Mouse (Mus musculus) layer of hippocampus, postnatal 14 days (tissue): ENCODE data around the gene Creb5. TPM values are rescaled to one million over a fixed set of nuclear protein-coding genes. Genes with fewer than 3 reads are reported as not detected.

Experiments used
- DNase-seq, 2 experiments: peaks; one replicate each; pipeline ENCODE4 v3.0.0; 2021 to 2022; ENCODE audit warnings: low spot score in 2 of 2, mixed read lengths in 1 of 2
- total RNA-seq, 2 experiments: library from RNA; stranded (reverse); gene quantifications; 2 replicates each; pipeline ENCODE4 v1.2.3; 2021

Creb5 gene
- total RNA-seq, 2 experiments from 2014 or later = 4.7 TPM

DNA sequence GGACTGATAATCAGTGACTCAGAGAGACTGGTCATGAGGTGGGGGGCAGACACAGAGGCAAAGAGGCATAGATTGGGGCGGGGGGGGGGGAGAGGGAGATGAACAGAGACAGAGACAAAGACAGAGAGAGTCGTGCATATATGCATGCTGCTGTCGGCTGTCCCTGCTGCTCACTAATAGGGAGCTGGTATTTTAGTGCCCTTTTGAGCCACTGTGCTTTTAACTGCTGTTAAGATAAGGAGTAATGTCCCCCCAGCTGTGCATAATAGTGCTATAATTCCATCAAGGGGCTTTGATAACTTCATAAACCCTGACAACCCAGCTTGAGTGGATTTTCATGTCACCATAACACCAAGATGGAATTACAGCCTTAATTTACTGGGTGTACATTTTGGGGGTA, 134.3 kb downstream of the Creb5 start:
- DNase-seq = no peak

- DNase-seq = no peak
Measured at GRCm38 (mm10) chr6:53429368-53429767, 142.3 kb downstream of the Creb5 start.

- DNase-seq = no peak
Measured at GRCm38 (mm10) chr6:53429891-53430290, 142.8 kb downstream of the Creb5 start.

GRCm38 (mm10) chr6:53445862-53446460, 158.9 kb downstream of the Creb5 start:
- no peak for DNase-seq

DNA sequence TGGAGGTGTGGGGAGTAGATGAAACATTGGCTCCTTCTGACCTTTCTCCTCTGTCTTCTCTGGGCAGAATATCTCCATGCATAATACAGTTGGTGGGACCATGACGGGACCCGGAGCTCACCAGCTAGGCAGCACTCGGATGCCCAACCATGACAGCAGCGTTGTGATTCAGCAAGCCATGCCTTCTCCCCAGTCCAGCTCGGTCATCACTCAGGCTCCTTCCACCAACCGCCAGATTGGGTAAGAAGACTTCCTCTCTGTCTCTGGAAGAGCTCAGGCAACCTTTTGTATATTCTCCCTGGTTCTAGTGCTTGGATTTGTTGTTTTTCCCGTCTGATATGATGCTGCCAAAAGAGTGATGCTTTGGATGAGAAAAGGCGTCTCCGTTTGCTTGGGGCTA, 160.4 kb downstream of the Creb5 start:
- no peak for DNase-seq

- DNase-seq = no peak
Measured at GRCm38 (mm10) chr6:53448317-53448870, 161.3 kb downstream of the Creb5 start.

DNA sequence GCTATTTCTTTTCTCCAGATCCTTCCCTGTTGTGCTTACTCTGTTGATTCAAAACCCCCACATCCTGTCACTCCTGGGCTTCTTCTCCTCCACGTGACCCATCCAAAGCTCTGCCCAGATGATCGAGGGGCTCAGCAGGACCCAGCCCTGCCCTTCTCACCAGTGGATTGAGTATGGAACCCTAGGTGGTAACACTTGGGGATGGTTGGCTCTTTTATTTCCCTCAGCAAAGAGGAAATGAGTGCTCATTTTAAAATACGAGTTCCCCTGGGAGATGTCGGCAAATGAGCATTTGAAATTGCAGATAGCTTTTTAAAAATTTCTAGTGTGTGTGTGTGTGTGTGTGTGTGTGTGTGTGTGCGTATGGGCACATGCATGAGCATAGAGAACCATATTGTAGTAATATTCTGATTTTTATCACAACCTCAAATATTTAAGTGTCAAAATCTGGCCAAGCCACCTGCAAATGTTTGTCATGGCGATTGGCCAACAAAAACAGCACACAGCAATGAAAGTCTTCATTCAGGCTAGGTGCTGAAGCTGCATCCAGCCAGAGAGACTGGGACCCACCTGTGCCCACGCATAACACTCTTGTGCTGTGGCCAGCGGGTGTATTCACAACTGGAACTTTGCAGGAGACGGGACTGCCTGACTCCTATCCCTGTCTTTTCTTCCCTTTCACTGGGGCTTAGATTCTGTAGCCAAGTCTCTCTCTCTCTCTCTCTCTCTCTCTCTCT, 162.5 kb downstream of the Creb5 start:
- no peak for DNase-seq

- peak in 1 of 2 experiments; percentile 32 for DNase-seq
Measured at GRCm38 (mm10) chr6:53450494-53450893, 163.4 kb downstream of the Creb5 start.

DNA sequence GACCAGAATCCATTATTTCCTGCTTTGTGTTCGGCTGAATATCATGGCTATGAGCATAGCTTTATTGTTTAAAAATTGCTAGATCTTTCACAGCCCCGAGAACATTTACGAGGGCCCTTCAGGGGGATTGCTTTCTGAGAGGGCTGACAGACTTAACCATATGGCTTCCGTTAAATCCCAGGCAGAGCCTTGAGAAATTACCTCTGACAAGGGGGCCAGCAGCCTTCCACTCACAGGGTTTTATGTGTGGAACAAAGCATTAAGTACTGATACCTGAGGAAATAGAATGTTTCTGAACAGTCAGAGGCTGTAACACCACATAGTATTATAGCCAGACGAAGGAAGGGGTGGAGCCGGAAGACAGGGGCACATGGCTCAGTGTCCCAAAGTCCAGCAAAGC, 165.2 kb downstream of the Creb5 start:
- no peak for DNase-seq

DNA sequence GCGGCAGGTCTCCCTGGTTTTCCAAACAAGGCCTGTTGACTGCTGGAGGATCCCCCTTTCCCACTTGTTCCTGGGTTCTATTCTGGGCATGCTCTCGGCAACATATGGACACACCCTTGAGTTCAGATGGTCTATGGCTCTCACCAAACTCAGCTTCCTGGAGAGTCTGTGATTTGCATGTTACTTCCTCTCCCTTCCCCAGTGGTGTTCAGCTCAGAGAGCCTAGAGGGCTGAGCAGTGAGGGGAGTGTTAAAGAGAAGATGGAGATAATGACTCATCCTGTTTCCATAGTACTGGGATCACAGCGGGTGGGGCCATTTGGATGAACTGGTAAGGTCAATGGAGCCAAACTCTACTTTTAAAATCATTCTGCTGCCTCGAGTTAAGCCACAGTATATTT, 168.4 kb downstream of the Creb5 start:
- DNase-seq = no peak

GRCm38 (mm10) chr6:53456111-53456510, 169.0 kb downstream of the Creb5 start:
- DNase-seq = no peak

DNA sequence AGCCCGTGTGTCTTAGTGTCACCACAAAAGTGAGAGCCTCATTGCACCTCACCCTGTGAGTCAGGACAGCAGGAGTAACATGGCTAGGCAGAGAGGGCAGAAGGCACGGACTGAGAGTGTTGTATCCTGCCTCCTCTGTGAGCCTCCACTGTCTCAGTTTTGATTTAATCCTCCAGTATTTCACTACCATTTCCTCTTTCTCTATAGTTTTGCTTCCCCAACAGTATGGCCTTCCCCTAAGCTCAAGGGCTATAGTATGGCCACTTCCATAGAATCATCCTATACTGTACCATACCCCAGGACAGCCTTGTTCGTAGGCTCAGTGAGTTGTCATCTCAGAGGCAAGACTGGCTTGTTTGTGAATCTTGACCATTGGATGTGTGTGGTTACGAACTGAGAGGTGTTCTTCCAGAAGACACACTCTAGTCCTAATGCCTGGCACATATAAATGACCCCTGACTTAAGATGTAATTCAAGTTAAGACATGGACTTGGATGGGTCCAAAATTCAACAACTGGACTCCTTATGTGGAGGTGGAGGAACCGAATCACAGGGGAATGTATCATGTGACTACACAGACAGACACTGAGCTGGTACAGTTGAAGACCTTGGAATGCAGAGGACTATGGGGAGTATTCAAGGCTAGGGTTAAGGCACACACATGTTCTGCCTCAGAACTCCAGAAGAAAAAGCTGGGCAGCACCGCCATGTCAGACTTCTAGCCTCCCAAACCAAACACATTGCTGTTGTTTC, 173.1 kb downstream of the Creb5 start:
- no peak for DNase-seq

- DNase-seq = no peak
Measured at GRCm38 (mm10) chr6:53461056-53461455, 174.0 kb downstream of the Creb5 start.

GRCm38 (mm10) chr6:53461775-53462770, 175.0 kb downstream of the Creb5 start:
- no peak for DNase-seq

- no peak for DNase-seq
Measured at GRCm38 (mm10) chr6:53462802-53463201, 175.7 kb downstream of the Creb5 start.

- no peak for DNase-seq
Measured at GRCm38 (mm10) chr6:53463261-53463813, 176.3 kb downstream of the Creb5 start.

GRCm38 (mm10) chr6:53469204-53469603, 182.1 kb downstream of the Creb5 start:
- no peak for DNase-seq

DNA sequence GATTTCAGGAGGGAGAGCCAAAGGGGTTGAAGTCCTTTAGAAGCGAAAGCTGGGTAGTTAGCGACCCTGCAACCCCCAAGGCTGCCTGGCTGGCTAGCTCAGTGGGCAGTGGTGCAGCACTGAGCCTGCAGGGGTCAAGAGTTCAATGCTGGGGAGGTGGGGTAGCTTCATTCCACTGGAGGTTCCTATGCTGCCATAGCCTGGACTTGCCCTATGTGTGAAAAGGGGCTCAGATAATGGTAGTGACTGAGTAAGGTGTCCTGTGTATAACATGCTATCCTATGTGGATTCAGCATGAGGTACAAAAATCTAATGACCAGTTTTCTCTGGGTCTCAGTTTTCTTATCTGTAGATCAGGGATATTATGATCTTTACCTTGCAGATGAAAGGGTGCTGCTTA, 182.6 kb downstream of the Creb5 start:
- DNase-seq = no peak

DNA sequence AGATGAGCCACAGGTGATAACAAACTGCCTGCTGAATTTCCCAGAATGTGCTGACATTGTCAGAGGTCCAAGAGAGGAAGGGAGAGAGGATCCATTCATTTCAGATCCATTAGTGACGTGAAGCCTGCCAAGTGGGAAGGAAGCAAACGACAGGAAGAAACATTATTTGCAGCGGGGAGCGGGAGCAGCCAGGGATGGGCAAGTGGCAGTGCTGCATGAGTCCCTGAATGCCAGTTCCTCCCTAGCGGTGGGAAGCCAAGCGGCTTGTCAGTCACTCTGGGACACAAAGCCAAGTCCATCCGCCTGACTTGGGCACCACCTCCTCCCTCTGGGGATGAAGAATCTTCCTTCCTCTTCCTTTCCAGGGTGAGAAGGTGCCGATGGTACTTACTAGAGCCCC, 183.5 kb downstream of the Creb5 start:
- peak in 1 of 2 experiments; percentile 26 for DNase-seq

GRCm38 (mm10) chr6:53470999-53471591, 184.0 kb downstream of the Creb5 start:
- DNase-seq = no peak
